Mouse (Mus musculus): Measurements from ENCODE around the gene Lefty2. TPM values are rescaled to one million over a fixed set of nuclear protein-coding genes. Genes with fewer than 3 reads are reported as not detected.

The Lefty2 gene
- polyA plus RNA-seq, 1 experiment: 1.9 TPM

DNA sequence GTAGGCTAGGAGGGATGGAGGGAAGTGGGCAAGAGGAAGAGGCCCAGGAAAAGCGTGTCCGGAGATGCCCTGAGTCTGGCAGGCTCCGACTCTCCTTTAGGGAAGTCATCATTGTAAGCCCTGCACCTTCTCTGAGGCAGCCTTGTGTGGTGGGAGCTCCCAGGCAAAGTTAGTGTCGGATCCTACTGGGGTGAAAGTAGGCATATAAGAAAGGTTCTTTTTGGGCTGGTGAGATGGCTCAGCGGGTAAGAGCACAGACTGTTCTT lies 11.8 kb downstream of the Lefty2 start:
- H3K27ac ChIP-seq (ENCODE audit: control insufficient read depth, insufficient read depth, low read length): peak overlapping the region; percentile 4; the same call in 1 of the 2 replicates
- TF ChIP-seq CTCF (IDR thresholded peaks at IDR 0.05; ENCODE audit: borderline replicate concordance, control insufficient read depth, extremely low read depth, insufficient read depth, low read length, poor library complexity) (no peak), POLR2A (IDR thresholded peaks at IDR 0.05; ENCODE audit: control insufficient read depth, extremely low read depth, insufficient read depth, low read length, poor library complexity) (no peak)
- 0 out of 2 replicates have a peak, but pooled peaks cover 4% of the 10 kb centered on the region for H3K36me3 ChIP-seq (ENCODE audit: control insufficient read depth, insufficient read depth, low read length)
- WGBS: 1% methylated on average over 5 of the region's 5 CpGs
- H3K4me1 ChIP-seq (replicated peaks; ENCODE audit: control insufficient read depth, insufficient read depth, low read length): peaks cover 13% of the 10 kb centered on the region
- H3K4me3 ChIP-seq (ENCODE audit: control insufficient read depth, insufficient read depth, low read length): peak overlapping the region; percentile 85
- no peaks in the 10 kb centered on the region for H3K27me3 ChIP-seq (ENCODE audit: control insufficient read depth, insufficient read depth, low read length)
- no peak for DNase-seq

DNA sequence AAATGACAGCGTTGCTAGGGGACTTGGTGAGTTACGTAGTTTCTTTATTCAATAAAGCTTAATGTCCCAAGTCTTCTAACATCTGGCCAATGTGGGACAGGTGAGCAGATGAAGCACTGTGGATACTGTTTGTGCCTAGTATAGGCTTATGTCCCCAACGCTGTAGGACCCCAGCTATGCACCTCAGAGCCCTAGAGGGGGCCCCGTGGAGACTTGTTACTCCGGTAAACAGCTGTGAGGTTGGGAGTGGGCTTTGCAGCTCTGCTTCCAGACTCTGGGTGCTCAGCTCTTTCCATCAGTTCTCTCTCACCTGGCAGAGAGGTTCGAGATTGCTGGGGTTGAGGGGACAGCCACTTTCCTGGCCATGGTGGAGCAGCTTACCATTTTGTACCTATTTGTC lies 12.4 kb downstream of the Lefty2 start:
- H3K27ac ChIP-seq (ENCODE audit: control insufficient read depth, insufficient read depth, low read length): no peak overlapping the region
- no peaks in the 10 kb centered on the region for H3K27me3 ChIP-seq (ENCODE audit: control insufficient read depth, insufficient read depth, low read length)
- H3K4me1 ChIP-seq (replicated peaks; ENCODE audit: control insufficient read depth, insufficient read depth, low read length): peaks cover 13% of the 10 kb centered on the region
- peak overlapping the region; percentile 27 for H3K4me3 ChIP-seq (ENCODE audit: control insufficient read depth, insufficient read depth, low read length)
- WGBS: 78% methylated on average over 6 of the region's 6 CpGs
- no peak for TF ChIP-seq POLR2A (IDR thresholded peaks at IDR 0.05; ENCODE audit: control insufficient read depth, extremely low read depth, insufficient read depth, low read length, poor library complexity)
- no peak for TF ChIP-seq CTCF (IDR thresholded peaks at IDR 0.05; ENCODE audit: borderline replicate concordance, control insufficient read depth, extremely low read depth, insufficient read depth, low read length, poor library complexity)
- no peak for DNase-seq
- H3K36me3 ChIP-seq (ENCODE audit: control insufficient read depth, insufficient read depth, low read length): 0 out of 2 replicates have a peak, but pooled peaks cover 4% of the 10 kb centered on the region

DNA sequence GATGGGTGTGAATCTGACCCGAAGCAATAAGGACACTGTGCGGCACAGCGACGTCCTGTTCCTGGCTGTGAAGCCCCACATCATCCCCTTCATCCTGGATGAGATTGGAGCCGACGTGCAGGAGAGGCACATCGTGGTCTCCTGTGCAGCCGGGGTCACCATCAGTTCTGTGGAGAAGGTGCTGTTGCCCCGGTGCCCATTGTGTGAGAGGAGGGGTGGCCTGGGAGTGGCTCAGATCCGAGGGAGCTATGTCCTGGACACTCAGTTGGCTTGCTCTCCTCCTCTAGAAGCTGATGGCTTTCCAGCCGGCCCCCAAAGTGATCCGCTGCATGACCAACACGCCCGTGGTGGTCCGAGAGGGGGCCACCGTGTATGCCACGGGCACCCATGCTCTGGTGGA lies 13.0 kb downstream of the Lefty2 start:
- TF ChIP-seq POLR2A (IDR thresholded peaks at IDR 0.05; ENCODE audit: control insufficient read depth, extremely low read depth, insufficient read depth, low read length, poor library complexity): no peak
- no peak for TF ChIP-seq CTCF (IDR thresholded peaks at IDR 0.05; ENCODE audit: borderline replicate concordance, control insufficient read depth, extremely low read depth, insufficient read depth, low read length, poor library complexity)
- peaks cover 15% of the 10 kb centered on the region for H3K4me1 ChIP-seq (replicated peaks; ENCODE audit: control insufficient read depth, insufficient read depth, low read length)
- whole genome bisulfite sequencing: 95% methylated on average over 17 of the region's 17 CpGs
- 0 out of 2 replicates have a peak, but pooled peaks cover 4% of the 10 kb centered on the region for H3K36me3 ChIP-seq (ENCODE audit: control insufficient read depth, insufficient read depth, low read length)
- no peaks in the 10 kb centered on the region for H3K27me3 ChIP-seq (ENCODE audit: control insufficient read depth, insufficient read depth, low read length)
- H3K27ac ChIP-seq (ENCODE audit: control insufficient read depth, insufficient read depth, low read length): peak overlapping the region; percentile 72; the same call in 1 of the 2 replicates
- peak overlapping the region; percentile 27 for H3K4me3 ChIP-seq (ENCODE audit: control insufficient read depth, insufficient read depth, low read length)
- DNase-seq: no peak

DNA sequence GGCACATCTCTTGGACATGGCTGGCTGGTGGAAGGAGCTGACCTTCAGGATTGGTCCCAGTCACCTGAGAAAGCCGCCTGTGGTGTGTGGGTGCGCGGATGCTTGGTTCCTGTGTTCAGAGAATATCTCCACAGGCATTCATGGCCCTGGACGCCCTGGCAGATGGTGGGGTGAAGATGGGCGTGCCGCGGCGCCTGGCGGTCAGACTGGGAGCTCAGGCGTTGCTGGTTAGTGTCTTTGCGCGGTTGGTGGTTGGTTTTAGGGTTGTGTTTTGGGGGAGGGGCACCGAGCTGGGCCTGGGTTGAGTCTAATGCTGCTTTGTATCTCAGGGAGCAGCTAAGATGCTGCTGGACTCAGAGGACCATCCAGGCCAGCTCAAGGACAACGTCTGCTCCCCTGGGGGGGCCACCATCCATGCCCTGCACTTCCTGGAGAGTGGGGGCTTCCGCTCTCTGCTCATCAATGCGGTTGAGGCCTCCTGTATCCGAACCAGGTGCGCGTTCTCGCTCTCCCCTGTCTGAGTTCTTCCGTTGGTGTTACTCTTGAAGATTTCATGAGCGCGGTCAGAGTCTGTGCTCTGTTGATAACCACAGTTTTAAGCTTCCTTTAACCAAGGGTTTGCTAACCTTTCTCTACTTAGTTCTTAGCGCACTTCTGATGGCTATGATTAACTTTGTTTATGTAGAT lies 13.7 kb downstream of the Lefty2 start:
- 0 out of 2 replicates have a peak, but pooled peaks cover 4% of the 10 kb centered on the region for H3K36me3 ChIP-seq (ENCODE audit: control insufficient read depth, insufficient read depth, low read length)
- DNase-seq: no peak
- peak overlapping the region; percentile 27 for H3K4me3 ChIP-seq (ENCODE audit: control insufficient read depth, insufficient read depth, low read length)
- 85% methylated on average over 24 of the region's 24 CpGs for whole genome bisulfite sequencing
- peaks cover 22% of the 10 kb centered on the region for H3K4me1 ChIP-seq (replicated peaks; ENCODE audit: control insufficient read depth, insufficient read depth, low read length)
- H3K27ac ChIP-seq (ENCODE audit: control insufficient read depth, insufficient read depth, low read length): peak overlapping the region; percentile 72
- H3K27me3 ChIP-seq (ENCODE audit: control insufficient read depth, insufficient read depth, low read length): no peaks in the 10 kb centered on the region
- TF ChIP-seq CTCF (IDR thresholded peaks at IDR 0.05; ENCODE audit: borderline replicate concordance, control insufficient read depth, extremely low read depth, insufficient read depth, low read length, poor library complexity) (no peak), POLR2A (IDR thresholded peaks at IDR 0.05; ENCODE audit: control insufficient read depth, extremely low read depth, insufficient read depth, low read length, poor library complexity) (no peak)

DNA sequence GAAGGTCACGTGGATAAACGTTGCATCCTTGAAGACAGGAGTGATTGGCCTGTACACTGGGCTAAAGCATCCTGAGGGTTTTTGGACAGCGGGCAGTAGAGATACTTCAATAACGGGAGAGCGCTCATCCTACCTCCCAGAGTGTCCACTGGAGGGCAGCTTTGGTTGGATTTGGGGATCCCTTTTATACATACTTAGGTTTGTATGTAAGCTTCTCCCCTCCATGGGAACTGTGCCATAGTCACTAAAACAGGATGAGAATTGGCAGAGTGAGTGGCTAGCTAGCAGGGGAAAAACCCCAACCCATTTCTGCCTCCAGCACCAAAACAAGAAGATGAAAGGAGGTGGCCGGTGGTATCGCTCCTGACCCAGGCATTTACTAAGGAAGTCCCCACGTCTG lies 18.2 kb downstream of the Lefty2 start:
- WGBS: 62% methylated on average over 8 of the region's 8 CpGs
- TF ChIP-seq POLR2A (IDR thresholded peaks at IDR 0.05; ENCODE audit: control insufficient read depth, extremely low read depth, insufficient read depth, low read length, poor library complexity): no peak
- no peak for TF ChIP-seq CTCF (IDR thresholded peaks at IDR 0.05; ENCODE audit: borderline replicate concordance, control insufficient read depth, extremely low read depth, insufficient read depth, low read length, poor library complexity)

DNA sequence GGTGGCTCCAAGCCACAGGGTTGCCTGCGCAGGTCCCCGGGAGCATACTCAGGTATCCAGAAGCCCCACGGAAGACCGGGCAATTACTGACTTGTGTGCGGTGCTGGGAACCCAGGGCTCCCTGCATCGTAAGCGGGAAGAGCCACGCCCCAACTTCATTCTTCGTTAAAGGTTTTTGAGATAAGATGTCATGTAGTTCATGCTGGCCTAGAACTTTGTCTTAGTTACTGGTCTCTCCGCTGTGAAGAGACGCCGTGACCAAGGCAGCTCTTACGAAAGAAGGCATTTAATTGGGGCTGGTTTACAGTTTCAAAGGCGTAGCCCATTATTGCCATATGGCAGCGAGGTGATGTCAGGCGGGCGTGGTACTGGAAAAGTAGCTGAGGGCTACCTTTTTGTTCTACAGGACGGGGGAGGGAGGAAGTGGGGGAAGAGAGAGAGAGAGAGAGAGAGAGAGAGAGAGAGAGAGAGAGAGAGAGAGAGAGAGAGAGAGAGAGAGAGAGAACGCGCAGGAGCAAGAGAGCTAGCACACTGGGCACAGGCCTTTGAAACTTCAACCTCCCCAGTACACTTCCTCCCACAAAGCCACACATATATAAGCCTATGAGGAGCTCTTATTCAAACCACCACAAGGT lies 18.9 kb downstream of the Lefty2 start:
- Histone ChIP-seq H3K27me3 (ENCODE audit: control insufficient read depth, insufficient read depth, low read length) (no peaks in the 10 kb centered on the region), H3K4me1 (replicated peaks; ENCODE audit: control insufficient read depth, insufficient read depth, low read length) (peaks cover 36% of the 10 kb centered on the region), H3K4me3 (ENCODE audit: control insufficient read depth, insufficient read depth, low read length) (peak overlapping the region; percentile 6; the same call in 1 of the 2 replicates), H3K36me3 (ENCODE audit: control insufficient read depth, insufficient read depth, low read length) (0 out of 2 replicates have a peak, but pooled peaks cover 4% of the 10 kb centered on the region), H3K27ac (ENCODE audit: control insufficient read depth, insufficient read depth, low read length) (peak overlapping the region; percentile 55; the same call in 1 of the 2 replicates)
- no peak for DNase-seq
- TF ChIP-seq POLR2A (IDR thresholded peaks at IDR 0.05; ENCODE audit: control insufficient read depth, extremely low read depth, insufficient read depth, low read length, poor library complexity) (no peak), CTCF (IDR thresholded peaks at IDR 0.05; ENCODE audit: borderline replicate concordance, control insufficient read depth, extremely low read depth, insufficient read depth, low read length, poor library complexity) (no peak)
- WGBS: 24% methylated on average over 20 of the region's 20 CpGs

More for the DNA sequence above, 18.2 kb downstream of the Lefty2 start:
- H3K36me3 ChIP-seq (ENCODE audit: control insufficient read depth, insufficient read depth, low read length): 0 out of 2 replicates have a peak, but pooled peaks cover 4% of the 10 kb centered on the region
- peaks cover 32% of the 10 kb centered on the region for H3K4me1 ChIP-seq (replicated peaks; ENCODE audit: control insufficient read depth, insufficient read depth, low read length)
- H3K27ac ChIP-seq (ENCODE audit: control insufficient read depth, insufficient read depth, low read length): no peak overlapping the region
- H3K27me3 ChIP-seq (ENCODE audit: control insufficient read depth, insufficient read depth, low read length): no peaks in the 10 kb centered on the region
- DNase-seq: no peak
- no peak overlapping the region for H3K4me3 ChIP-seq (ENCODE audit: control insufficient read depth, insufficient read depth, low read length)

Data from thymus, adult 2 months (tissue).